Mouse (Mus musculus): ENCODE data around the gene Itgal. TPM values are rescaled to one million over a fixed set of nuclear protein-coding genes. Genes with fewer than 3 reads are reported as not detected.
A peak's percentile ranks its signal among the peaks of the same experiment; 100 is the strongest.

Itgal gene
- total RNA-seq, 2 experiments from 2014 or later, result 0.37 to 0.59 TPM

DNA sequence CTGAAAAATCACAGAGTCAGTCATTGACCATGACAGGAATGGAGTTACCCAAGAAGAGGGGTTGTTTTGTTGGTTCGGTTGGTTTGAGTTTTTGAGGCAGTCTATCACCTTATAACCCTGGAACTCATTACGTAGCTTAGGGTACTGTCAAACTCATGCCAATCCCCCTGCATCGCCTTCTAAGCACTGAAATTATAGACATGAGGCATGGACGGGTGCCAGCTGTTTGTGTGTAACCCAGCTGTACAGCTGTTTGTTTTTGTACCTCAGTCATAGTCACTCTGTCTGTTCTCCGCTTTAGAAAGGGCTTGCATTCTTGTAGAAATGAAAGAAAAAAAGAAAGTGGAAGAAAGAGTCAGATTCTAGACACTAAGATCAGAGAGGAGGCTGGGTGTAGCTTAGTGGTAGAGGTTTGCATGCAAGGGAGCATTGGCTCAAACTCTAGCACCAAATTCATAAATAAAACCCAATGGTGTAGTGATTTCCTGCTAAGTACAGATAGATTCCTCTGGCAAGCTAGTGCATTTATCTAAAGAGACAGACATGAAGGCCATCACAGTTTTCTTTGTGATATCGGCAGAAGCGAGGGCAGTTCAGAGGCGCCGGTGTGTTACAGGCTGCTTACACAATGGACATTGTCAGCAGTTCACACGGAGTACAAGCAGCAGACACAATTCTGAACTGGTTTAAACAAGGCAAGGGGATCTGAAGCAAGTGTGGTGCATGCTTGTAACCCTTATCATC lies 33.7 kb upstream of the Itgal start:
- no peak overlapping the region for H3K27ac ChIP-seq
- TF ChIP-seq CTCF (IDR thresholded peaks at IDR 0.05), result no peak
- intact Hi-C loops (cut with DNase I), result loop anchor here (5.0 kb wide), 1 partner anchor 215 kb away; the partner anchor contains the start of gene Fbrs
- no peak for DNase-seq (ENCODE audit: extremely low spot score in 1 of 2, low spot score in 2 of 2)
- no peak overlapping the region for H3K4me3 ChIP-seq

DNA sequence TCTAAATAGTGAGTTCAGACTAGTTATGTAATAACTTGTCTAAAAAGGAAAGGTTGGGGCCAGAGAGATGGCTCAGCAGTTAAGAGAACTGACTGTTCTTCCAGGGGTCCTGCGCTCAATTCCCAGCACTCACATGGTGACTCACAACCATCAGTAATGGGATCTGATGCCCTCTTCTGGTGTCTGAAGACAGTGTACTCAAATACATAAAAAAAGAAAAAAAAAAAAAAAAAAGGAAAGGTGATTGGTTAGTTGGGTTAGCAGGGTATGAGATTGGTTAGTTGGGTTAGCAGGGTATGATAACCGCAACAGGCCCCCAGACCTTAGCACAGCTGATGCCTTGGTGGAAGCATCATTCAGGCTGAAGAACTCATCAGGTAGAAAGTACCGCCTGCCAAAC lies 32.5 kb upstream of the Itgal start:
- no peak for TF ChIP-seq CTCF (IDR thresholded peaks at IDR 0.05)
- intact Hi-C loops (cut with DNase I), result loop anchor here (5.0 kb wide), 1 partner anchor 214 kb away; the partner anchor contains the start of gene Fbrs
- Histone ChIP-seq H3K4me3 (no peak overlapping the region), H3K27ac (no peak overlapping the region)
- DNase-seq (ENCODE audit: extremely low spot score in 1 of 2, low spot score in 2 of 2), result no peak

- Histone ChIP-seq H3K27ac (no peak overlapping the region), H3K4me3 (no peak overlapping the region)
- intact Hi-C loops (cut with DNase I), result loop anchor here (5.0 kb wide), 1 partner anchor 77 kb away; the partner anchor contains the start of gene Zfp768
- no peak for TF ChIP-seq CTCF (IDR thresholded peaks at IDR 0.05)
- DNase-seq (ENCODE audit: extremely low spot score in 1 of 2, low spot score in 2 of 2), result no peak
These were observed 25.8 kb upstream of the Itgal start for GRCm38 (mm10) chr7:127270256-127270655.

GRCm38 (mm10) chr7:127270666-127271065 lies 25.4 kb upstream of the Itgal start:
- intact Hi-C loops (cut with DNase I), result loop anchor here (5.0 kb wide), 1 partner anchor 77 kb away; the partner anchor contains the start of gene Zfp768
- H3K27ac ChIP-seq, result no peak overlapping the region
- H3K4me3 ChIP-seq, result no peak overlapping the region
- no peak for TF ChIP-seq CTCF (IDR thresholded peaks at IDR 0.05)
- no peak for DNase-seq (ENCODE audit: extremely low spot score in 1 of 2, low spot score in 2 of 2)

DNA sequence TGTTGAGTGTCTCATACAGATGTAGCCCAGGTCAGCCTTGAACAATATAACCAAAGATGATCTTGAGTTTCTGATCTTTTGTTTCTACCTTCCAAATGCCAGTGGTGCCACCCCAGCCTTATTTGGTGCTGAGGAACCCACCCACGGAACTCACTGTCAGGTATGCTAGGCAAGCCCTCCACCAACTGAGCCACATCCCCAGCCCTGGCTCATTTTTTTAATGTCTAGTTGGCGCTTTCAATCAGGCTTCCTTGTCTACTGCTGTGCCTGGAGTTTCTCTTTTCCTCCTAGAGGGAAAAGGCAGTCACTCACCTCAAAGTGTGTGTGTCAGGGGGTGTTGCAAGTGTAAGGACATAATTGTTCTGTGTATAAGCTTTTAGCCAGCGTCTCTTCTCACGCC lies 25.0 kb upstream of the Itgal start:
- no peak for DNase-seq (ENCODE audit: extremely low spot score in 1 of 2, low spot score in 2 of 2)
- no peak overlapping the region for H3K4me3 ChIP-seq
- intact Hi-C loops (cut with DNase I), result loop anchor here (5.0 kb wide), 1 partner anchor 76 kb away; the partner anchor contains the start of gene Zfp768
- TF ChIP-seq CTCF (IDR thresholded peaks at IDR 0.05), result no peak
- no peak overlapping the region for H3K27ac ChIP-seq

GRCm38 (mm10) chr7:127272566-127272965 lies 23.5 kb upstream of the Itgal start:
- intact Hi-C loops (cut with DNase I), result loop anchor here (5.0 kb wide), 1 partner anchor 75 kb away; the partner anchor contains the start of gene Zfp768
- Histone ChIP-seq H3K4me3 (no peak overlapping the region), H3K27ac (no peak overlapping the region)
- DNase-seq (ENCODE audit: extremely low spot score in 1 of 2, low spot score in 2 of 2), result no peak
- TF ChIP-seq CTCF (IDR thresholded peaks at IDR 0.05), result no peak

DNA sequence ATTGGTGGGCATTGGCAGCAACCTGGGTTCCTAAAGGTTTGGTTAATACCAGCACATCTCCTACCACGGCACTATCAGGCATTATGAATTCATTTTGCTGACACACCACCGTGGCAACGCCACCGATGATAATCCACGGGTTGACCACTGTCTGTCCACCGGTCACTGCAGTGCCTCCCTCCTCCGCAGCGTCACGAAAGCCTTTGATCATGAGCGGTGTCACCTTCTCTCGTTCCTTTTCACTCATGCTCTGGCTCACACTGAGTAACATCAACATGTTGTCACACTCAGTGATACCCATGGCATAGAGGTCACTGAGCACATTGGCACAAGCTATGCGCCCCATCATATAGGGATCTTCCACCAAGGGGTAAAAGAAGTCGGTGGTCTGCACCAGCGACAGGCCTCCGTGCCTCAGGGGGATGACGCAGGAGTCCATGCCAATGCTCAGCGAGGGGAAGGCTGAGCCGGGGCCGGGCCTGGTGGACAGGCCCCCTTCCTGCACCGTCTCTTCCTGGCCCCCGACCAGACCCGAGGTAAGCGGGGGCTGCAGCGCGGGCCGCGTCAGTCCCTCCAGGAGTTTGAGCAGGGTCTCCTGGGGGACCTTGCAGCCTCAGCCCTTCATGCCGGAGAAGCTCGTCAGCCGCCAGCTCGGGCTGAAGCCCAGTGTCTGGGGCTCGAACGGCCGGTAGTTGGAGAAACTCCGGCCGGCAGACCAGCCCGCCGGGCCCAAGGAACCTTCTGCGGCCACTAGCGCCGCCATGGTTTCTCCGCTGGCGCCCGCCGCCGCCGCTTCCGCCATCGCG lies 22.7 kb upstream of the Itgal start:
- intact Hi-C loops (cut with DNase I), result loop anchor here (5.0 kb wide), 1 partner anchor 74 kb away; the partner anchor contains the start of gene Zfp768
- Histone ChIP-seq H3K27ac (peak overlapping the region; percentile 96), H3K4me3 (peak overlapping the region; percentile 62)
- no peak for DNase-seq (ENCODE audit: extremely low spot score in 1 of 2, low spot score in 2 of 2)
- no peak; the same call in 1 of the 2 replicates for TF ChIP-seq CTCF (IDR thresholded peaks at IDR 0.05)

DNA sequence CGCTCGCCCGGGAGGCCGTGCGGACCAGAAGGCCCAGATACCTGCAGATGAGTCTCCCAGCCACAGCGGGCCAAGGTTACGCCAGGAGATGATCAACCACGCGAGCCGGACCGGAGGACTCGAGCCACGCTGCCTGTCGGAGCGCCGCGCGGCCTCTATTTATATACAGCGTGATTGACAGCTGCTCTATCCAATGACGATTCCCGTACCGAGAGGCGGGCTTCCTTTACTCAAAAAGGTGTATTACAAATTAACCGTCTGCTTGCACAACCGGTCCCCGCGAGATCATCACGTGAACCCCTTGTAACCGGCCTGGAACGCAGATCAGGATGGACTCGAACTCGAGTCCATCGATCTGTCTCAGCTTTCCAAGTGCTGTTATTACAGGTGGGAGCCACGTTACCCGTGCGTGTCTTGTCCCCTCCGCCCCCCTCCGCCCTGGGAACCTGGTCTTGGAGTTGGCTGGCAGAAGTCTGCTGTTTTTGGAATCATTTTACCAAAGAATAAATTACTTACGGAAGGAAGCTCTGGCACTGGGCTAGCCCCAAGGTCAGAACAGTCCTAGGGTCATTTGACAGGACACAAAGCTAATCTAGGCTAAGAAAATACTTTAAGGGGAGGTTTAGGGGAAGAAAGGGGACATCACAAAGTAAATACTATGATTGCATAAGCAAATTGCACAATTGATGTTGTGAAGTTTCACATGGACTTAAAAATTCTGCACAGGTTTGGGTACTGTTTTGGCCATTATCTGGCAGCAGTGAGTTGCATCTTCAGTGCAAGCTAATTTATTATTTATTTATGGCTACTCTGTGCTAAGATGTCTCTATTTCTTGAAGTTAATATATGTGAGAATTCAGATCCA lies 21.9 kb upstream of the Itgal start, which contains the start of gene Sephs2:
TSS of gene Sephs2 (minus strand) at position 131 of the 865 bp plus-strand sequence.
- intact Hi-C loops (cut with DNase I), result loop anchor here (5.0 kb wide), 1 partner anchor 73 kb away; the partner anchor contains the start of gene Zfp768
- TF ChIP-seq CTCF (IDR thresholded peaks at IDR 0.05), result no peak
- Histone ChIP-seq H3K4me3 (peak within 1 kb of the TSS; percentile 62), H3K27ac (peak within 1 kb of the TSS; percentile 96)
- DNase-seq (ENCODE audit: extremely low spot score in 1 of 2, low spot score in 2 of 2), result peak; percentile 94 to 95

DNA sequence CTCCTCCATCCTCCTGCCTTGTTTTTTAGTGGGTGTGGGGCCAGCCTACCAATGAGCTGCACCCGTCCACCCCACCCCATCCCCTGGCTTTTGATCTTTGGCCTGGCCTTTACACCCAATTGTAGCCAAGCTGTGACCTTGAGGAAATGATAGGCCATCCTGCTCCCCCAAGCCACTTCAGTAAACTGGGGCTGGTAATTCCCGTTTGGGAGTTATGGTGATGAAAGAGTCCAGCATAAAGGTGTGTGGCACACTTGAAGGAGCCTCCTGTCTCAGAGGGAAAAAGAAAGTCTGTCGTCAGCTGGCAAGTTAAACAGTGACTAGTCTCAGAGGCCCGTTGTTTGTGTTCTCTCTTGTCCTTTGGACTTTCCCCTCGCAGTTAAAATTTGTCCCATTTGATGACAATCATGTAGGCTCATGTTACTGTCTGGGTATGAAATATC lies 19.5 kb upstream of the Itgal start:
- intact Hi-C loops (cut with DNase I), result no loop called here
- TF ChIP-seq CTCF (IDR thresholded peaks at IDR 0.05), result no peak
- no peak for DNase-seq (ENCODE audit: extremely low spot score in 1 of 2, low spot score in 2 of 2)
- Histone ChIP-seq H3K27ac (no peak overlapping the region), H3K4me3 (no peak overlapping the region)

GRCm38 (mm10) chr7:127278311-127278710 lies 17.7 kb upstream of the Itgal start:
- Histone ChIP-seq H3K27ac (no peak overlapping the region), H3K4me3 (no peak overlapping the region)
- peak; percentile 37 for TF ChIP-seq CTCF (IDR thresholded peaks at IDR 0.05)
- intact Hi-C loops (cut with DNase I), result no loop called here
- DNase-seq (ENCODE audit: extremely low spot score in 1 of 2, low spot score in 2 of 2), result no peak

DNA sequence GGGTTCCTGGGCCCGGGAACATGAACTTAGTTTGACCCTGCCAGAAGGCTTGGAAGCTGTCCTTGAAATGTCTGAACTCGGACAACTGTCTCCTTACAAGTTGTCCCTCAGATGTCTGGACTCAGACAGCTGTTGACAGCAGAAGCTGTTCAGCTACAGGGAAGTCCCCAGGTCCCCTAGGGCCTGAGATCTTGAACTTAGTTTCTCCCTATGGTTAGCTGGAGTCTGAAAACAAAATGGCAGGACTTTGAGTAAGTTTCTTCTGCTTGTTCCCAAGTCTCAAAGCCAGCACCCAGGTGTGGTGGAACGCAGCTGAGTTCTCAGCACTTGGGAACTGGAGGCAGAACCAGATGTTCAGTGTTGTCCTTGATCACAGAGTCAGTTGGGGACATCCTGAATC lies 16.0 kb upstream of the Itgal start:
- TF ChIP-seq CTCF (IDR thresholded peaks at IDR 0.05), result no peak
- intact Hi-C loops (cut with DNase I), result no loop called here
- Histone ChIP-seq H3K27ac (no peak overlapping the region), H3K4me3 (no peak overlapping the region)
- DNase-seq (ENCODE audit: extremely low spot score in 1 of 2, low spot score in 2 of 2), result no peak

Measured in left cerebral cortex, adult 2 months (tissue).